Mouse (Mus musculus): ENCODE measurements at regions not wholly inside any gene's neighbourhood (a gene's known extent, or its start where the extent isn't known, plus 50 kb on each side); places are given as distances from the start of the nearest gene placed in this dataset.

GRCm38 (mm10) chr7:115263082-115263481 lies 519.6 kb downstream of the Insc start:
- H3K9me3 ChIP-seq (replicated peaks; ENCODE audit: control insufficient read depth, insufficient read depth, low read length, poor library complexity, severe bottlenecking) = no peaks in the 10 kb centered on the region
- TF ChIP-seq POLR2A (IDR thresholded peaks at IDR 0.05; ENCODE audit: insufficient read depth, low read length) (no peak), EP300 (IDR thresholded peaks at IDR 0.05; ENCODE audit: insufficient read depth, low read depth, low read length) (no peak), CTCF (IDR thresholded peaks at IDR 0.05; ENCODE audit: low read depth, low read length) (no peak)

GRCm38 (mm10) chr7:115266141-115266540 lies 522.6 kb downstream of the Insc start:
- TF ChIP-seq POLR2A (IDR thresholded peaks at IDR 0.05; ENCODE audit: insufficient read depth, low read length) = no peak
- TF ChIP-seq EP300 (IDR thresholded peaks at IDR 0.05; ENCODE audit: insufficient read depth, low read depth, low read length) = no peak
- TF ChIP-seq CTCF (IDR thresholded peaks at IDR 0.05; ENCODE audit: low read depth, low read length) = no peak
- Histone ChIP-seq H3K4me3 (ENCODE audit: low read depth, low read length) (no peak overlapping the region), H3K9me3 (replicated peaks; ENCODE audit: control insufficient read depth, insufficient read depth, low read length, poor library complexity, severe bottlenecking) (no peaks in the 10 kb centered on the region), H3K27ac (ENCODE audit: insufficient read depth, low read length) (no peak overlapping the region), H3K36me3 (ENCODE audit: control insufficient read depth, insufficient read depth, low read length, poor library complexity, severe bottlenecking) (no peaks in the 10 kb centered on the region), H3K4me1 (ENCODE audit: control insufficient read depth, insufficient read depth, low read length) (no peaks in the 10 kb centered on the region), H3K27me3 (ENCODE audit: control insufficient read depth, insufficient read depth, low read length, poor library complexity, severe bottlenecking) (no peaks in the 10 kb centered on the region), H3K9ac (ENCODE audit: low read depth, poor library complexity, severe bottlenecking) (no peak overlapping the region)

More at GRCm38 (mm10) chr7:115263082-115263481, 519.6 kb downstream of the Insc start:
- H3K27me3 ChIP-seq (ENCODE audit: control insufficient read depth, insufficient read depth, low read length, poor library complexity, severe bottlenecking) = no peaks in the 10 kb centered on the region
- no peak overlapping the region for H3K27ac ChIP-seq (ENCODE audit: insufficient read depth, low read length)
- H3K4me1 ChIP-seq (ENCODE audit: control insufficient read depth, insufficient read depth, low read length) = no peaks in the 10 kb centered on the region
- no peak overlapping the region for H3K9ac ChIP-seq (ENCODE audit: low read depth, poor library complexity, severe bottlenecking)
- H3K4me3 ChIP-seq (ENCODE audit: low read depth, low read length) = no peak overlapping the region
- no peaks in the 10 kb centered on the region for H3K36me3 ChIP-seq (ENCODE audit: control insufficient read depth, insufficient read depth, low read length, poor library complexity, severe bottlenecking)

- H3K4me1 ChIP-seq (ENCODE audit: control insufficient read depth, insufficient read depth, low read length) = no peaks in the 10 kb centered on the region
These were observed 527.3 kb downstream of the Insc start for GRCm38 (mm10) chr7:115270803-115271202.

GRCm38 (mm10) chr7:115274836-115275235 lies 531.3 kb downstream of the Insc start:
- Histone ChIP-seq H3K4me3 (ENCODE audit: low read depth, low read length) (no peak overlapping the region), H3K9ac (ENCODE audit: low read depth, poor library complexity, severe bottlenecking) (no peak overlapping the region), H3K27ac (ENCODE audit: insufficient read depth, low read length) (no peak overlapping the region), H3K9me3 (replicated peaks; ENCODE audit: control insufficient read depth, insufficient read depth, low read length, poor library complexity, severe bottlenecking) (no peaks in the 10 kb centered on the region), H3K36me3 (ENCODE audit: control insufficient read depth, insufficient read depth, low read length, poor library complexity, severe bottlenecking) (no peaks in the 10 kb centered on the region), H3K4me1 (ENCODE audit: control insufficient read depth, insufficient read depth, low read length) (no peaks in the 10 kb centered on the region), H3K27me3 (ENCODE audit: control insufficient read depth, insufficient read depth, low read length, poor library complexity, severe bottlenecking) (no peaks in the 10 kb centered on the region)
- TF ChIP-seq EP300 (IDR thresholded peaks at IDR 0.05; ENCODE audit: insufficient read depth, low read depth, low read length) = no peak
- no peak for TF ChIP-seq POLR2A (IDR thresholded peaks at IDR 0.05; ENCODE audit: insufficient read depth, low read length)
- no peak for TF ChIP-seq CTCF (IDR thresholded peaks at IDR 0.05; ENCODE audit: low read depth, low read length)

More at GRCm38 (mm10) chr7:115270803-115271202, 527.3 kb downstream of the Insc start:
- no peak for TF ChIP-seq POLR2A (IDR thresholded peaks at IDR 0.05; ENCODE audit: insufficient read depth, low read length)
- TF ChIP-seq EP300 (IDR thresholded peaks at IDR 0.05; ENCODE audit: insufficient read depth, low read depth, low read length) = no peak
- no peak for TF ChIP-seq CTCF (IDR thresholded peaks at IDR 0.05; ENCODE audit: low read depth, low read length)
- Histone ChIP-seq H3K27me3 (ENCODE audit: control insufficient read depth, insufficient read depth, low read length, poor library complexity, severe bottlenecking) (no peaks in the 10 kb centered on the region), H3K9me3 (replicated peaks; ENCODE audit: control insufficient read depth, insufficient read depth, low read length, poor library complexity, severe bottlenecking) (no peaks in the 10 kb centered on the region), H3K4me3 (ENCODE audit: low read depth, low read length) (no peak overlapping the region), H3K27ac (ENCODE audit: insufficient read depth, low read length) (no peak overlapping the region), H3K9ac (ENCODE audit: low read depth, poor library complexity, severe bottlenecking) (no peak overlapping the region), H3K36me3 (ENCODE audit: control insufficient read depth, insufficient read depth, low read length, poor library complexity, severe bottlenecking) (no peaks in the 10 kb centered on the region)

- no peak for TF ChIP-seq POLR2A (IDR thresholded peaks at IDR 0.05; ENCODE audit: insufficient read depth, low read length)
- no peak for TF ChIP-seq EP300 (IDR thresholded peaks at IDR 0.05; ENCODE audit: insufficient read depth, low read depth, low read length)
- no peak for TF ChIP-seq CTCF (IDR thresholded peaks at IDR 0.05; ENCODE audit: low read depth, low read length)
- Histone ChIP-seq H3K4me1 (ENCODE audit: control insufficient read depth, insufficient read depth, low read length) (no peaks in the 10 kb centered on the region), H3K27ac (ENCODE audit: insufficient read depth, low read length) (no peak overlapping the region), H3K36me3 (ENCODE audit: control insufficient read depth, insufficient read depth, low read length, poor library complexity, severe bottlenecking) (no peaks in the 10 kb centered on the region), H3K27me3 (ENCODE audit: control insufficient read depth, insufficient read depth, low read length, poor library complexity, severe bottlenecking) (no peaks in the 10 kb centered on the region), H3K9ac (ENCODE audit: low read depth, poor library complexity, severe bottlenecking) (no peak overlapping the region), H3K4me3 (ENCODE audit: low read depth, low read length) (no peak overlapping the region), H3K9me3 (replicated peaks; ENCODE audit: control insufficient read depth, insufficient read depth, low read length, poor library complexity, severe bottlenecking) (no peaks in the 10 kb centered on the region)
These were observed 547.4 kb downstream of the Insc start for GRCm38 (mm10) chr7:115290801-115291417.

DNA sequence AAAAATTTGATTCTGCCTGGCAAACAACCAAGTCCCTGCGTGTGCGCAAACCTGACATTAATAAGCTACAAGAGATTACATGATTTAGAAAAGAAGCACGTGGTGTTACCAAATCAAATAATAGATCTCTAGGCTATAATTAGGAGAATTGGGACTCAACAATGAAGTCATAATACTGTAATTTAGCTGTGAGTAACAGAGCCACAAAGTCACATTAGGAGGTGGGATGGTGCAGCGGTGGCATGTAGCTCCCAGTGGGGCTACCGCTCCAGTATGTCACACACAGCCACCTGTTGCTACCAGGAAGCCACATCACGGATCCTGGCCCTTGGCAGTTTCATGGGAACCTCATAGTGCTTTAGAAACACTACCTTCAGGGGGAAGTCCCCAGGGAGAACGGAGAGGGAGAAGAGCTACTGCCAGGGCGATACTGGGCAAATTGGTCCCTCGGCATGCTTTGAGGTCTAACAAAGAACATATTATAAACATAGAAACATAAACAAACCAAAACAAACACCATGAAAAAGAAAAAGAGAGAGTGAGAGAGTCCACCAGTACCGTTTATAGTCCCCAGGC lies 551.2 kb downstream of the Insc start:
- H3K27me3 ChIP-seq (ENCODE audit: control insufficient read depth, insufficient read depth, low read length, poor library complexity, severe bottlenecking) = no peaks in the 10 kb centered on the region
- no peak overlapping the region for H3K4me3 ChIP-seq (ENCODE audit: low read depth, low read length)
- H3K9me3 ChIP-seq (replicated peaks; ENCODE audit: control insufficient read depth, insufficient read depth, low read length, poor library complexity, severe bottlenecking) = no peaks in the 10 kb centered on the region
- no peaks in the 10 kb centered on the region for H3K4me1 ChIP-seq (ENCODE audit: control insufficient read depth, insufficient read depth, low read length)
- no peaks in the 10 kb centered on the region for H3K36me3 ChIP-seq (ENCODE audit: control insufficient read depth, insufficient read depth, low read length, poor library complexity, severe bottlenecking)
- no peak for TF ChIP-seq CTCF (IDR thresholded peaks at IDR 0.05; ENCODE audit: low read depth, low read length)
- TF ChIP-seq POLR2A (IDR thresholded peaks at IDR 0.05; ENCODE audit: insufficient read depth, low read length) = no peak
- no peak for TF ChIP-seq EP300 (IDR thresholded peaks at IDR 0.05; ENCODE audit: insufficient read depth, low read depth, low read length)
- H3K9ac ChIP-seq (ENCODE audit: low read depth, poor library complexity, severe bottlenecking) = no peak overlapping the region
- H3K27ac ChIP-seq (ENCODE audit: insufficient read depth, low read length) = no peak overlapping the region

Measured in ES-Bruce4 (cell line).